Mouse (Mus musculus) brain, embryonic 14.5 days (tissue): ENCODE results near the gene Tpst2. TPM values are rescaled to one million over a fixed set of nuclear protein-coding genes. Genes with fewer than 3 reads are reported as not detected.
A peak's percentile ranks its signal among the peaks of the same experiment; 100 is the strongest.

ENCODE experiments used
- DNase-seq: peaks from one replicate; pipeline ENCODE4 v3.0.0-alpha.2; 2011; ENCODE audit warnings: low read depth
- CTCF ChIP-seq: fragments of 200-500 bp; IDR thresholded peaks from 2 replicates; pipeline ENCODE4 v1.5.1; 2012; ENCODE audit warnings: inconsistent platforms, mild to moderate bottlenecking, moderate library complexity, borderline replicate concordance; ENCODE audit not compliant: insufficient read depth, insufficient read length; ENCODE audit errors: extremely low read depth
- POLR2A ChIP-seq: fragments of 200-500 bp; IDR thresholded peaks from 2 replicates; pipeline ENCODE4 v1.6.1; 2012; ENCODE audit warnings: mild to moderate bottlenecking, inconsistent platforms, borderline replicate concordance; ENCODE audit not compliant: poor library complexity, insufficient read depth, insufficient read length, severe bottlenecking; ENCODE audit errors: extremely low read depth
- polyA plus RNA-seq: library from polyadenylated mRNA; depleted of rRNA; stranded (reverse); fragments of >200 nt; gene quantifications from 2 replicates; pipeline ENCODE4 v1.2.3, GENCODE M21; 2012

The Tpst2 gene
- polyA plus RNA-seq, 1 experiment = 24.6 TPM

DNA sequence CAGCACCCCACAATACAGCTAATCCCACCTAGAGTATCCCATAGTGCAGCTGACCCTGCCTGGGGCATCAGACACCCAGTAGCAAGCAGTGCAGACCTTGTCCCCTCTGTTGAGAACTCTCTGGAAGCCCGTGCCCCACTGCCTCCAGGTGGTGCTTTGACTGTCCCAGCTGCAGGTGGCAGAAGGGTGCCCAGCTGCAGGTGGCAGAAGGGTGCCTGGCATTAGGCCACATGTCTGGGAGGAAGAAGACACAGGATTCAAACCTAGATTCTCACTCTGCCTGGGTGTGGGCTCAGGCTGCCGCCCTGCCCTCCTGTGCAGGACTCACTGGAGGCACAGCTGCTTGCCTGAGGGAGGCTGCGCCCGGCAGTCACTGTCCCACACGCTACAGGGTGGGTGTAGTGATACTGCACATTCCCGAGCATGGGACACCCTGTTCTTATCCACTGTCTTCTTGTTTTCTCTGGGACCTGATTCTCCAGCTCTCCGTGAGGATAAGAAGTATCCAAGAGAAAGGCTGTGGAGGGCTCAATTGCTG, 9.1 kb downstream of the Tpst2 start:
- no peak for DNase-seq
- TF ChIP-seq CTCF = no peak
- no peak for TF ChIP-seq POLR2A

DNA sequence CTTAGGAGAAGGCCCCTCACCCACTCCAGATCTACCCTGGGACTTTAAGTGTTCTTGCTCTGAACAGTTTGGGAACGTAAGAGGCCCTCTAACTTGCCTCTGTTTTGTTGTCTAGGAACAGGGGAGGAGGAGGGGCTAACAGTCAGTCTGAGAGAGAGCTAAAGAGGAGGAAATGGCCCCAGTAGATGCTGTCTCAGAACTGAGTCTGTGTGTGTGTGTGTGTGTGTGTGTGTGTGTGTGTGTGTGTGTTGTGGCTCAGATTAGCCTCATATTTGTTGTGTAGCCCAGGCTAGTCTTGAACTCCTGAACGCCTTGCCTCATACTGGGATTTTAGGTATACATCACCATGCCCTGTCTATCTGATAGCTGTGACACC, 10.1 kb downstream of the Tpst2 start:
- no peak for DNase-seq
- TF ChIP-seq CTCF = no peak

DNA sequence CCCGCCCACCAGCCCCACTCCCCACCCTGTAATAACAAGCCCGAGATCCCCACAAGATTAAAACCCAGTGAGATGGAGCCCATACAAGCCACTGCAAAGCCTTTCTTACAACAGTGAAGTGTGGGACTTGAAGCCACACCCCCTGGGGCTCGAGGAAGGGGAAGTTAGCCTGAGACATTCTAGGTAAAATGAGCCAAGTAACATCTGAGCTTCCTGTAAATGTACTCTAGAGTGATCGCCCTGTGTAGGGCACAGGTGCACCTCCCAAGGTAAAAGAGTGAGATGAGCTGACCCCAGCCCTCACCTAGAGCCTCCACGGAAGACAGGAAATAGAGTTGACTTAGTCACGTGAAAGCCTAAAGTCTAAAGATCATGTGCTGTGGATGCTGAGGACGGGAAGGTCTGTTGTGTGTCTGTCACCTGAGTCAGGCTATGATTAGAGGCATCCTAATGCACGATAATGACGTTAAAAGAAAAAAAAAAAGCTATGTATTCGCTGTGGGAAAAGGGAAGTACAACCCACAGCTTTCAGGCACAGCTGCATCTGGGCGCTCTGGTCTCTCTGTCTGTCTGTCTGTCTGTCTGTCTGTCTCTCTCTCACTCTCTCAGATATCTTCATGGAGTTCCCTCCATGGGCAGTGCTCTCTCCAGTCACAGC, 10.6 kb downstream of the Tpst2 start:
- DNase-seq = no peak
- TF ChIP-seq POLR2A = no peak
- no peak for TF ChIP-seq CTCF

DNA sequence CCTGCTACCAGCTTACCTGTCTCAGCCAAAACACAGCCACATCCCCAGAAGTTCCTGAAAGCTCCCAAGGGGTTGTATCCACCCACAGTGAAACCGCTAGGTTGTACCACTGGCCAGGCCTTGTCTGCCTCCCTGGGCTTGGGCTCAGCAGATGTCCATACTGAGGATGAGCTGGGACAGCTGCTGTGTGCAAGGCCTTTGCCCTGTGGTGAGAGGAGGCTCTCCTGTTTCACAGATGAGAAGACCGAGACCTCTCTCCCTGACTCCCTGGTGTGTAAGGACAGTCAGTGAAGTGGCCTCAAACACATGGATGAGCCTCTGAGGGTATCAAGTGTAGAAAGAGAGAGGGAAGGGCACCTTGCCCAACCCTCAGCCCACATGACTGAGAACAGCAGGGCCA, 11.2 kb downstream of the Tpst2 start:
- no peak for DNase-seq
- no peak for TF ChIP-seq POLR2A
- TF ChIP-seq CTCF = no peak

DNA sequence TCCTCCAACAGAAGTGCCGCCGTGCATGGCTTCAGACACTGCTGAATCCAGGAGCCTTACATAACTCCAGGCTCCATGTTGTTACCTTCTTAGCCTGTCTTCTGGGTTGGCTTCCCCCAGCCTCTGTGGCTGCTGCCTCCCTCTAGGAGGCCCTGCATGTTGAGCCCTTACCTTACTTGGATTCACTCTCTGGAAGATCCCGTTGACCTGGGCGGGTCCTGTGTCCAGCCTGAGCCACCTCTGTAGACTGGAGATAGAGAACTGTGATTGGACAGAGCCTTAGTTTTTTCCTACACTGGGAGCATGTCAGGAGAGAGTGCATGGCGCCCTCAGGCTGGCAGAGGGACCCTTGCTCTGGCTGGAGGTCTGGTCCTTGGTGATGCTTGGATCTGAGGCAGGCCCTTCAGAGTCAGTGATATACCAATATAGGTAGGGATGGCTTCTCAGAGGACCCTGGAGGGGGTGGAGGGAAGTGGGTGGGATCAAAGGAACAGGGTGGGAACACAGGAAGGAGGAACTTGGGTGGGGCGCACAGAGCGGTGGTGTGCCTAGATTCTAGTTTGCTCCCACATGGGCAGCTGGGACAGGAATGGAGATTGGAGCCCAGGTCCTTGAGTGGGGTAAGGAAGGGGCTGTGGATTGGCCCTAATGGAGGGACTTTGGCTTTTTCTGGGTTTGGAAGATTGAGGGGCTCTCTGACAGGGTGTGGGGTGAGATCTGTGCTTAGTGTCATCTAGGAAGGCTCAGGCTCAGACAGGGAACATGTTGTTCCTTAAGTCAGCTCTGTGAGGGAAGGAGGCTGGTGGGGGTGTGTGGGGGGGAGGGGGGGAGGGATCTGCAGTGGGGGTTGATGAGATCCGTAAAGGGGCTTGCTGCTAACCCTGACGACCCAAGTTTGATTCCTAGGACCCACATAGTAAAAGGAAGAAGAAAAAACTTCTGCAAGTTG, 12.0 kb downstream of the Tpst2 start:
- DNase-seq = no peak
- TF ChIP-seq POLR2A = no peak
- no peak for TF ChIP-seq CTCF

DNA sequence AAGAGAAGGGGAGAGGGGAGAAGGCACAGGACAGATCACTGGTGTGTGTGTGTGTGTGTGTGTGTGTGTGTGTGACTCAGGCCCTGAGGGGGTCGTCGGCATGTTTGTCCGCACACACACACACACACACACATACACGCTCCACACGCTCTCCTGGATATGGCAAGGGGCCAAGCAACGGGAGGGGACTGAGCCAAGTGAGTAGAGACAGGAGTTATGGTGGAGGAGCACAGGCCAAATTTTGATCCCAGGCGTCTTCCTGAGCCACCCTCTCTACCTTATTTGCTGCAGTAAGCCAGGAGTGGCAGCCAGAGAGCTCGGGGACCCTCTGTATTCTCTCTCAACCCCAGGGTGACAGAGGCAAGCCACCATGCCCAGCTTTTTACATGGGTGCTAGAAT, 12.7 kb downstream of the Tpst2 start:
- no peak for TF ChIP-seq POLR2A
- TF ChIP-seq CTCF = no peak
- peak; percentile 58 for DNase-seq

DNA sequence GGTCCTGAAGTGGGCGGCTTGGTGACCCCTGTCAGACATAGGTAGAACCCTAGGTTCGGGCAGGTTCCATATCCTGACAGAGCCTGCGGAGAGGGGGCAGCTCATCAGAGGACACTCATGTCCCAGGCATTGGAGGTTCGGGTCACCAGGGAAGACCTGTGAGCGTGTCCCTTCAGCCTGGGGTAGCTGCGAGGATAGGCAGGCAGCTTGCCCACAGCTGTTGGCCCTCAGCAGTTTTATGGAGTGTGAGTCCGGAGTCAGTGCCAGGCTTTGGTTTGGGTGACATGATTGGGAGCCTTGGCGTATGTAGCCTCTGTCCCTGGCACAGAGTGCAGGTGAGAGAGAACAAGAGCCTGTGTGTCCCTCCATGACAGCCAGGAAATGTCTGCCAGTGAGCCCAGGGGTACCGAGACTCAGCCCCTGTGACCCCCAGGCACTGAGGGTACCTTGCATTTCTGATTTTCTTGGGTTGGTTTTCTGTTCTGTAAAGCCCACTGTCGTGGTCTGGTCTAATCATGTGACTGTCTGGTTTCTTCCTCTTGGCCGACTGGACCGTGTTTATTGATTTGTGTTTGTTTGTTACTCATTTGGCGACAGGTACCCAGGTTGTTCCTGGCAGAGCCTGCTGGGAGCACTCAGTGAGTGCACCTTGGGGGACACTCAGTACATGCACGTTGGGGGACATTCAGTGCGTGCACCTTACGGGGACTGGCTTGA, 13.5 kb downstream of the Tpst2 start:
- TF ChIP-seq CTCF (no peak), POLR2A (no peak)
- no peak for DNase-seq

DNA sequence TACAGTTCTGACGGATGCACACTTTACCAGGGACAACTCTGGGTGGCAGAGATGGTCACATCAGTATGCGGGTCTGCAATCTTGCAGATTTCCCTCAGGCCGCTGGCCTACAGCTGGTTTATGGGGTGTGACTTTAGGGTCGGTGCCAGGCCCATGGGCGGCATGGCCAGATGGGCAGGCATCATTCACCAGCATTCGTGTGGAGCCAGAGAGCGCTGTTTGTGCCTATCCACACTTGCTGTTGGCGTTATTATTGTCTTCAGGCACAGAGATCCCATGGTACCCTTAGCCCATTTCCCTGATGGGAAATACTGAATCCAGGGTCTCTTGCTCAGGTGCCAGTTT, 14.0 kb downstream of the Tpst2 start:
- DNase-seq = no peak

DNA sequence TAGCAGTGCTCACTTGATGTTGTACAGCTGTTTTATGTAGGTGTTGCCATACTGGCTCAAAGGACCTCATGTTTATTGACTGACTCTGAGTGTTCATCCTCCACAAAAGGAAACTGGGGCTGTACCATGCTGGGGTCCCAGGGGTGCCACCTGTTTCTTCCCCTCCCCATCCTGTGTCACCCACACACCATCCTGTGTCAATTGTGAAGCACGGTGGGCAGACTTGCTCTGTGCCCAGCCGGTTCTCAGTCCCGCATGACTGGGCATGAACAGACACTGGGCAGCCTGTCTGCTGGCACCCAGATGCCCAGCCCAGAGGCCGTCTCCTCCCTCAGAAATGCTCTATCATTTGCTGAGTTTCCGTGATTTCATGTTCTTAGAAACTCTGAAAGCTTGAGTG, 15.4 kb downstream of the Tpst2 start:
- TF ChIP-seq CTCF = no peak
- TF ChIP-seq POLR2A = no peak
- DNase-seq = no peak

More for the DNA sequence above, 14.0 kb downstream of the Tpst2 start:
- TF ChIP-seq POLR2A = no peak
- TF ChIP-seq CTCF = no peak

DNA sequence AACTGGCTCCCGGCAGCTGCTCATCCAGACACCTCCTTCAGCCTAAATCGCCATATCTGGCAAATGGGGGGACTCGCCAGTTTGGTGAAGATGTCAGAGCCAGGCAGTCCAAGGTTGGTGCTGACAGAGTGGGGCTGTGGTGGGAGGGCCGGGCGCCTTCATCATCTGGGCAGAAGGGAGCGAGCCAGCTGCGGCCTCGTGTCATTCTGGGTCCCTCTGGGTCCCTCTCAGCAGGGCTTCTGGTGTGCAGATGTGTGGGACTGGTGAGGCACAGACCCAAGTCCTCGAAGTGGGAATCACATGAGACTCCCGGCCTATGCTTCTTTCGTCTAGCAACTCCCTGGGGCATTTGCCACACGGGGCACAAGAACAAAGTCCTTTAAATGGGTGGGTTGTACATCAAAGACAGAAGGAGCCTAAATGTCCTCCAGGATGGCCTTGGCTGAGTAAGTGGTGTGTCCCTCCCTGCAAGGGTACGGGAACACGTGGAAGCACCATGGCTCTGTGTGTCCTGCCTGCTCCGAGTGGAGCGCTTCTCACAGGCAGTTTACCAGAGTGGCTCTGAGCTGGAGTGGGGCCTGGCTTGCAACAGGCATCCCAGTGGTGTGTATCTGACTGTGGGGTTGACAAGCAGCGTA, 16.0 kb downstream of the Tpst2 start:
- TF ChIP-seq POLR2A (no peak), CTCF (no peak)
- DNase-seq = no peak

DNA sequence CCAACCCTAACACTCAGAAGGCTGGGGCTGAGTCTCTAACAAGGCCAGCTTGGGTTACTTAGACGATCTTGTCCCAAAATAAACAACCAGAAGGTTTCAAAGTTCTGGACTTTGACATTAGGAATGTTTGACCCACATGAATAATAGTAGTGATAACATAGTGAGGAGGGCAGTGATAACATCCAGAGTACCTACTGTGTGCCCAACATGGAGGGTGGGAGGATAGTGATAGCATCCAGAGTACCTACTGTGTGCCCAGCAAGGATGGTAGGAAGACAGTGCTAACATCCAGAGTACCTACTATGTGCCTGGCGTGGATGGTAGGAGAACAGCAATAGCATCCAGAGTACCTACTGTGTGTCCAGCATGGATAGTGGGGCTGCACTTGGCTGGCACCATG, 17.3 kb downstream of the Tpst2 start:
- DNase-seq = no peak

DNA sequence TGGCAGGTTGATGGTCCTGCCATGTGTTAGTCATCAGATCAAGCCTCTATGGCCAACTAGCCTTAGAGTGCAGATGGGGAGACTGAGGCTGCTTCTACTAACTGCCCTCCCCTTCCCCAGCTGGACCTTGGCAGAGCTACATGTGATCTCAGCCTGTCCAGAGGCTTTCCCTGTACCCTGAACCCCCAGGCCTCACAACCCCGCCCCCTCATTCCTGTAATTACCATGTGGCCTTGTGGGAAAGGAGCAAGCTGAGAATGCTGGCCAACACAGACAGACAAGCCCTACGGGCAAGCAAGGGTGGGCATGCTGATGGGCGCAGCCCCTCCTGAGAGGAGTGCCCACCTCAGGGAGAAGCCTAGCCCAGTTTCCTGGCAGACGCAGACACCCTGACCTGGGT, 18.2 kb downstream of the Tpst2 start:
- no peak for DNase-seq
- no peak for TF ChIP-seq POLR2A
- no peak for TF ChIP-seq CTCF

More for the DNA sequence above, 17.3 kb downstream of the Tpst2 start:
- no peak for TF ChIP-seq POLR2A
- TF ChIP-seq CTCF = no peak
